Mouse (Mus musculus): ENCODE results near the gene Ddx39. TPM values are rescaled to one million over a fixed set of nuclear protein-coding genes. Genes with fewer than 3 reads are reported as not detected.

Gene Ddx39
- 24.9 TPM for polyA plus RNA-seq (2014; fragmentation: Illumina TruSeq; extraction: RNeasy Lipid Tissue Mini Kit (QIAGEN cat#74804); ENCODE audit: low read depth, low replicate concordance)

DNA sequence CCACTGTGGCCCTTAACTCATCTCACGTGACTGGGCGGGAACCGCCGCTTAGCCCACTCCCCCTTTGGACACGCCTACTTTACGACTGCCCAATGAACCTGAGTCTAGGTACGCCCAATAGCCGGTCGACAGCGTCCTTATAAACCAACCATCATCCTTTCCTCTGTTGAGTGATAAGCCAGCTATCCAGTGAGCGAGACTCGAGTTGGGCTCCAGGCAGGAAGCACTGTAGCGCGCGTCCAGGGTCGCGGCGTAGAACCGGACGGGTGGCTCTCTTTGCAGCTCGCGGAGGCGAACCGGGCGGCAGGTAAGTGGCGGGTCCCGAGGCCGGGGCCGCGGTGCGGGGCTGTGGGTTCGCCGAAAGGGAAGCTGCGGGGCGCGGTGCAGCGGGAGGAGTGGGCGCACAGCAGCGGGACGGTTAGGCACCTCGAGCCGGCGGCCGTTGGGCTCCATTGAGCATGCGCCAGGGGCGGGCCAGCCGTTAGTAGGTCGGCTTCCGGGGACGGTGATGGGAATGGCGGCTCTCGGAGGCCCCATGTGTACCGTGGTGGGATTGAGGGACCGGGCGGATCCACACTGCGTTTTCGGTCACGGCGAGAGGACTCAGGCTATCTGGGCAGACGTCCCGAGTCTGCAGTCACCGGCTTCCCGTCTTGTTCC lies at the start of gene Ddx39:
Gene Ddx39, plus strand, starts transcription at position 147 of the 660 bp plus-strand sequence.

DNA sequence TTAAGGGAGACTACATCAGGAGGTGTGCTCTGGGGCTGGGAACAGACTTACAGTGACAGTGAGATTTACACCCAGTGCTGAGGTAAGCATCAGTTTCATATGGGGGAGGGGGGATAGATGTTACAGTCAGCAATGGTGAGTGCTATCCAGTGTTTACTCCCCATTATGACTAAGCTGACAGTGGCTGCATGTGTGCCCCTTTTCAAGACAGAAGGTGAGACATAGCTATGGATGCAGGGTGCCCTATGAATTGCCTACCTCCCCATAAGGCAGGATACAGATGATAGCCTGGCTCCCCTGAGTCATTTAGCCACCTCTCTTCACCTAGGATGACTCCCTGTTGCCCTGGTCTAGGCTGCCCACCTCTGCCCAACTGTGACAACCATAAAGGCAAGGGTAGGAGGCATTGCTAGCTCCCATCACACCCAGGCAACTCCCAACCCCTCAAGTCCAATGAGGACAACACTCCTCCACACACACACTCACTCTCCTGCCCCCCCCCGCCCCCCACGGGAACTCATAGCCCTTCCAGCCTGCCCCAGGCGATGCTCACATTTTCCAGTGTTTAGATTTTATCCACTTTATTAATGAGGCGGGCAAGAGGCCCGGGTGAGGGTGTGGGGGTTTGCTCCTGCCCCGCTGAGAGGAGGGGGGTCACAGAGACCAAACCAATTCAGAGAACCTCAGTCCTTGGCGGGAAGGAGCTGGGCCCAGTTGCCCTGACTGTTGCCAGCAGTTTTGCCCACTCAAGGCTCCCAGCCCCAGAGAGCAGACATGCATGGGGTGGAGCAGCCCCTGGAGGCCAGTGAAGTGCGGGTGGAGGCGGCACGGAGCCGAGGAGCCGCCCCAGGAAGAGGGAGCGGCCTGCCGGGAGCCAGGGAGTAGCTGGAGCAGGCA lies 48.8 kb upstream of the Ddx39 start, which contains the start of gene Ptger1:
Gene Ptger1, plus strand, starts transcription at position 710 of the 897 bp plus-strand sequence.

DNA sequence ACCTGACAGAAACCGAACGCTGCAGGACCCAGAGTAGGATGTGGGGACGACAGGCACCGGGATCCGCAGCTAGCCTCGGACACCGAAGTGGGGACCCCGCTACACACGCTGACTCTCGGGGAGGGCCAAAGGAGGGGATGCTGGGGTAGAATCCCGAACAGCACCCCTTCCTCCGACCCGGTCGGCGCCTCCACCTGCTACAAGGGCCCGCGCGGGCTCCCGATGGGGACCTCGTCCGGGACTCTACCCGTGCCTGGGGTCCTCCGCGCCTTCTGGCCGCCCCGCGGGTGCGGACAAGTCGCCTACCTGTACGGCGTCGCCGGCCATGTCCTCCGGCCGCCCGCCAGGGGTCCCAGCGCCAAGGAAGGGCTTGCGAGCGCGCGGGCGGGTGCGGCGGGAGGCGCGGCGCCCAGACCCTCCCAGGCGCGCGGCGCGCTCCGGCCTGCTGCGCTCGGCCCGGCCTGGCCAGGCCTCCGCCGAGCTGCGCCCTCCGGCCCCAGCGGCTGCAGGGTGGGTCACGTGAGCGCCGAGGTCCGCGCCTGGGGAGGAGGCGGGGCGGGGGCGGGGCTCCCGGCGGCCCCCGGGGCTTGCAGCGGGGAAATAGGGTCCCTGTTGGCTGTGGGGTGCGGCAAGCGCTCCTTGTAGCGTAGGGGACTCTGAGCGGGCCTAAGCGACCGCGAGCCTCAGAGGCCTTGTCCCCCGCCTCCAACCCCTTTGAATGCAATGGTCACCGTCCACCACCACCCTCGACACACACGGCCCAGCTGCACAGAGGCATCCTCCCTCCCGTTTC lies 16.1 kb upstream of the Ddx39 start, which contains the start of gene Pkn1:
Gene Pkn1, minus strand, starts transcription at position 519 of the 793 bp plus-strand sequence.

DNA sequence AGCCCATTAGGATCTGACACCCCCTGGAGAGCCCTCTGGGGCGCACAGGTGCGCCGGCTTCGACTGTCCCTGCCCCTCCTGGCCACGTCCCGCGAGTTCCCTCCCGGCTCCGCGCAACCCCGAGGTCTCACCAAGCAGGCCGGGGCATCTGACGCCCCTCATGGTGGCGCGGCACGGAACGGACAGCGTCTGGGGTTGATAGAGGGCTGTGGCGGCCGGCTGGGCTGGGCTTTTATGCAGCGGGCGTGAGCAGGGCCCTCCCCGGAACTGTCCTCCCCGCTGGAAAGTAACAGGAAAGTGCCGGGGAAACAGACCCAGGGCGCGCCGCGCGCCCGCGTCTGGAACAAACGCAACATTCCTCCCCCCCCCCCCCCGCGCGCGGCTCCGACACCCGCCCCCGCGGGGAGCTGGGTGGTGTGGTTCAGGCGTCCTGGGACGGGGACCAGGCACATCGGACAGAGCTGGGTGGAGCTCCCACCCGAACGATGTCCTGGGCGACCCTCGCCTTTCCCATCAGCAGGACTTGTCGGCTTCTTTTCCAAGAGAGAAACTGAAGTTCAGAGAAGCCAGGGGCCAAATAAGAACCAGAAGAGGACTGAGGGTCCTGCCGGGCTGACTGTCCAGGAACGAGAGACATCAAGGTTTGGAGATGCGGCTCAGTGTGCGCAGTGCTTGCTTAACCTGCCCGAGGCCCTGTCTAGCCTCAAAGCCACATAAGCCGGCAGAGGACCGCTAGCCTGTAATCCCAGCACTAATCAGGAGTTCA lies 26.2 kb downstream of the Ddx39 start, which contains the start of gene Adgre5:
Gene Adgre5, minus strand, starts transcription at position 351 of the 766 bp plus-strand sequence.

Other genes with a start within 250 kb of the Ddx39 start
- gene Olfr370, start 179.4 kb upstream of the Ddx39 start, polyA plus RNA-seq (2014; fragmentation: Illumina TruSeq; extraction: RNeasy Lipid Tissue Mini Kit (QIAGEN cat#74804); ENCODE audit: low read depth, low replicate concordance), result not detected
- 0.48 TPM for gene Ndufb7, start 148.5 kb upstream of the Ddx39 start, polyA plus RNA-seq (2014; fragmentation: Illumina TruSeq; extraction: RNeasy Lipid Tissue Mini Kit (QIAGEN cat#74804); ENCODE audit: low read depth, low replicate concordance)
- 15.0 TPM for gene Tecr, start 107.2 kb upstream of the Ddx39 start, polyA plus RNA-seq (2014; fragmentation: Illumina TruSeq; extraction: RNeasy Lipid Tissue Mini Kit (QIAGEN cat#74804); ENCODE audit: low read depth, low replicate concordance)
- 78.7 TPM for gene Dnajb1, start 107.0 kb upstream of the Ddx39 start, polyA plus RNA-seq (2014; fragmentation: Illumina TruSeq; extraction: RNeasy Lipid Tissue Mini Kit (QIAGEN cat#74804); ENCODE audit: low read depth, low replicate concordance)
- gene Gipc1, start 62.5 kb upstream of the Ddx39 start, polyA plus RNA-seq (2014; fragmentation: Illumina TruSeq; extraction: RNeasy Lipid Tissue Mini Kit (QIAGEN cat#74804); ENCODE audit: low read depth, low replicate concordance), result not detected
- not detected for gene Ptger1, start 48.5 kb upstream of the Ddx39 start, polyA plus RNA-seq (2014; fragmentation: Illumina TruSeq; extraction: RNeasy Lipid Tissue Mini Kit (QIAGEN cat#74804); ENCODE audit: low read depth, low replicate concordance)
- 3.0 TPM for gene Pkn1, start 16.0 kb upstream of the Ddx39 start, polyA plus RNA-seq (2014; fragmentation: Illumina TruSeq; extraction: RNeasy Lipid Tissue Mini Kit (QIAGEN cat#74804); ENCODE audit: low read depth, low replicate concordance)
- 1.8 TPM for gene Adgre5, start 26.1 kb downstream of the Ddx39 start, polyA plus RNA-seq (2014; fragmentation: Illumina TruSeq; extraction: RNeasy Lipid Tissue Mini Kit (QIAGEN cat#74804); ENCODE audit: low read depth, low replicate concordance)
- gene Adgrl1, start 184.9 kb downstream of the Ddx39 start, polyA plus RNA-seq (2014; fragmentation: Illumina TruSeq; extraction: RNeasy Lipid Tissue Mini Kit (QIAGEN cat#74804); ENCODE audit: low read depth, low replicate concordance), result 3.5 TPM
- 2.5 TPM for gene Gm10644, start 240.0 kb downstream of the Ddx39 start, polyA plus RNA-seq (2014; fragmentation: Illumina TruSeq; extraction: RNeasy Lipid Tissue Mini Kit (QIAGEN cat#74804); ENCODE audit: low read depth, low replicate concordance)
- 32.0 TPM for gene Asf1b, start 240.3 kb downstream of the Ddx39 start, polyA plus RNA-seq (2014; fragmentation: Illumina TruSeq; extraction: RNeasy Lipid Tissue Mini Kit (QIAGEN cat#74804); ENCODE audit: low read depth, low replicate concordance)